8 mouse cellular contexts compared by ENCODE assay signal in the genomic region with DNA sequence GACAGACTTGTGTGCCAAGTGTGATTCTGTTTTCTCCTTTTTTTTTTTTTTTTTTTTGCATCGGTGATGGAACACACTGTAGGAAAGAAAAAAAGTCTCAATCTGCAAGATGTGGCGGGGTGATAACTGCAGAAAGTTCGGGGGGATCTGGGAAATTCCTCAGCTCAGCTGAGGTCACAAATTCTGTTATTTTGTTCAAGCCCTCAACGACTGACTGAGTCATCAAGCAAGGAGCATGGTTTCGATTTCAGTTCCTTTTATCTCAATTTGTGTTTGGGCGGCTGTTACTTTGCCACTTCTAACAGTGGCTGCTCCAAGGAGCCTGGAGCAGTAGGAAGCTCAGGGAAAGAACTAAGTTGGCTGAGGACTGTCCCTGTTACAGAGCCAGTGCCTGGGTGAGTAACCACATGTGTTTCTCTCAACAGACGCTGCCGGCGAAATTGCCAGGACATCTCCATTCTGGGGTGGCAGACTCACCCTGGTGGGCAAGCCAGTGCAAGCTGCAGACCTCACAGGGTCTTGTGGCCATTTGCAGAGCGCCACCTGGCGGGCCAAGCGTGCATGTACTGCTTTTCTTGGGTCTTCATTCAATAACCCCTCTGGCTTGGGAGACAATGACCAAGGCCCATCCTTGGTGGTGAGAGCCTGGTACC. TPM values are rescaled to one million over a fixed set of nuclear protein-coding genes. Genes with fewer than 3 reads are reported as not detected.
DNase-seq lines count a peak whose midpoint lies in the region; ATAC-seq and TF ChIP-seq lines count a peak whose summit lies in the region.

No protein-coding gene starts in this region.

- H3K27me3 ChIP-seq in embryonic facial prominence, embryonic 15.5 days = no peaks in the 10 kb centered on the region
- H3K27me3 ChIP-seq in limb, embryonic 14.5 days (ENCODE audit: control insufficient read depth, insufficient read depth, low read length) = no peaks in the 10 kb centered on the region
- no peaks in the 10 kb centered on the region for H3K27me3 ChIP-seq in midbrain, embryonic 16.5 days (ENCODE audit: control insufficient read depth, insufficient read depth, low read depth, low read length)

- H3K4me2 ChIP-seq in embryonic facial prominence, embryonic 15.5 days (replicated peaks) = peak overlapping the region; percentile 51
- H3K4me2 ChIP-seq in limb, embryonic 14.5 days (replicated peaks; ENCODE audit: low read depth, low read length, severe bottlenecking) = peak overlapping the region; percentile 32
- H3K4me2 ChIP-seq in midbrain, embryonic 16.5 days (ENCODE audit: low read length) = peak overlapping the region; percentile 29; the same call in 1 of the 2 replicates

- ATAC-seq in embryonic facial prominence, embryonic 15.5 days (ENCODE audit: insufficient number of reproducible peaks, low FRiP score, low TSS enrichment, low read depth) = peak; percentile 43; the same call in 1 of the 2 replicates
- peak; percentile 62; the same call in 1 of the 2 replicates for ATAC-seq in limb, embryonic 14.5 days (ENCODE audit: low FRiP score, low read depth)
- peak; percentile 79 for ATAC-seq in midbrain, embryonic 16.5 days

- 6% methylated on average over 12 of the region's 12 CpGs for WGBS in embryonic facial prominence, embryonic 15.5 days
- 16% methylated on average over 12 of the region's 12 CpGs for WGBS in limb, embryonic 14.5 days
- 19% methylated on average over 12 of the region's 12 CpGs for WGBS in midbrain, embryonic 16.5 days

- H3K4me1 ChIP-seq in bone marrow macrophage, adult 2 months (ENCODE audit: control insufficient read depth, insufficient read depth, low read length) = peaks cover 20% of the 10 kb centered on the region
- no peaks in the 10 kb centered on the region for H3K4me1 ChIP-seq in embryonic facial prominence, embryonic 15.5 days
- H3K4me1 ChIP-seq in limb, embryonic 14.5 days (ENCODE audit: control insufficient read depth, insufficient read depth, low read length) = no peaks in the 10 kb centered on the region
- H3K4me1 ChIP-seq in midbrain, embryonic 16.5 days (ENCODE audit: control insufficient read depth, insufficient read depth, low read length) = no peaks in the 10 kb centered on the region

- no peaks in the 10 kb centered on the region for H3K9me3 ChIP-seq in embryonic facial prominence, embryonic 15.5 days (replicated peaks)
- H3K9me3 ChIP-seq in limb, embryonic 14.5 days (ENCODE audit: control insufficient read depth, low read length) = no peaks in the 10 kb centered on the region
- no peaks in the 10 kb centered on the region for H3K9me3 ChIP-seq in midbrain, embryonic 16.5 days (replicated peaks; ENCODE audit: control insufficient read depth, low read length, poor library complexity, severe bottlenecking)

- H3K9ac ChIP-seq in embryonic facial prominence, embryonic 15.5 days = no peak overlapping the region
- H3K9ac ChIP-seq in limb, embryonic 14.5 days (ENCODE audit: low read depth, low read length, severe bottlenecking) = no peak overlapping the region
- no peak overlapping the region for H3K9ac ChIP-seq in midbrain, embryonic 16.5 days (ENCODE audit: low read depth, low read length)

- peak overlapping the region; percentile 86 for H3K27ac ChIP-seq in bone marrow macrophage, adult 2 months (ENCODE audit: insufficient read depth, low read depth, low read length)
- H3K27ac ChIP-seq in embryonic facial prominence, embryonic 15.5 days (replicated peaks) = no peak overlapping the region
- no peak overlapping the region for H3K27ac ChIP-seq in limb, embryonic 14.5 days (replicated peaks; ENCODE audit: low read depth, low read length)
- no peak overlapping the region for H3K27ac ChIP-seq in midbrain, embryonic 16.5 days (ENCODE audit: low read length)

- no peaks in the 10 kb centered on the region for H3K36me3 ChIP-seq in embryonic facial prominence, embryonic 15.5 days
- H3K36me3 ChIP-seq in limb, embryonic 14.5 days (ENCODE audit: control insufficient read depth, insufficient read depth, low read length) = no peaks in the 10 kb centered on the region
- no peaks in the 10 kb centered on the region for H3K36me3 ChIP-seq in midbrain, embryonic 16.5 days (ENCODE audit: control insufficient read depth, insufficient read depth, low read length)

- peak; percentile 99 for TF ChIP-seq CTCF in bone marrow macrophage, adult 2 months (IDR thresholded peaks at IDR 0.05; ENCODE audit: low read depth, low read length)

- DNase-seq in B cell, adult 2 months = peak; percentile 91 to 93
- DNase-seq in heart, adult 9 months (ENCODE audit: low spot score in 2 of 2) = peak; percentile 85 to 89
- peak; percentile 88 for DNase-seq in kidney, adult 9 months
- DNase-seq in limb, embryonic 14.5 days (ENCODE audit: low spot score) = peak; percentile 76
- peak; percentile 74 to 88 for DNase-seq in spleen, postnatal 10 days (ENCODE audit: low spot score in 2 of 2)

- H3K4me3 ChIP-seq in bone marrow macrophage, adult 2 months (ENCODE audit: insufficient read depth, low read length) = peak overlapping the region; percentile 62
- H3K4me3 ChIP-seq in embryonic facial prominence, embryonic 15.5 days (replicated peaks) = peak overlapping the region; percentile 42
- peak overlapping the region; percentile 25 for H3K4me3 ChIP-seq in limb, embryonic 14.5 days (replicated peaks; ENCODE audit: low read length)
- peak overlapping the region; percentile 11; the same call in 1 of the 2 replicates for H3K4me3 ChIP-seq in midbrain, embryonic 16.5 days (ENCODE audit: low read depth, low read length)

- TF ChIP-seq POLR2A in bone marrow macrophage, adult 2 months (IDR thresholded peaks at IDR 0.05; ENCODE audit: borderline replicate concordance, low read depth, low read length) = no peak
- no peak for TF ChIP-seq POLR2A in limb, embryonic 14.5 days (IDR thresholded peaks at IDR 0.05; ENCODE audit: borderline replicate concordance, extremely low read depth, insufficient read depth, insufficient read length)

RNA-seq across cellular contexts. Expression of a gene that starts 0.6 kb away (rescaled TPM):
- 27.5 and 31.0 TPM in 2 replicates for polyA plus RNA-seq in bone marrow macrophage, adult 2 months (2012; ENCODE audit: insufficient read depth, insufficient read length, missing spikeins)
- polyA plus RNA-seq in embryonic facial prominence, embryonic 15.5 days (2015; fragmentation: Nextera tagmentation; extraction: Ambion mirVana) = 1.4 and 1.7 TPM in 2 replicates
- polyA plus RNA-seq in limb, embryonic 14.5 days (2012; rRNA removed) = 0.65 and 1.2 TPM in 2 replicates
- 0.69 and 1.4 TPM in 2 replicates for polyA plus RNA-seq in limb, embryonic 14.5 days (2014; fragmentation: Nextera tagmentation; extraction: Ambion mirVana)
- polyA plus RNA-seq in midbrain, embryonic 16.5 days (2015; fragmentation: Nextera tagmentation; extraction: Ambion mirVana) = 1.5 and 1.9 TPM in 2 replicates

RNA-seq across cellular contexts. Expression of a gene that starts 30.3 kb away (rescaled TPM):
- polyA plus RNA-seq in bone marrow macrophage, adult 2 months (2012; ENCODE audit: insufficient read depth, insufficient read length, missing spikeins) = 18.6 and 20.4 TPM in 2 replicates
- 2.6 and 3.6 TPM in 2 replicates for polyA plus RNA-seq in embryonic facial prominence, embryonic 15.5 days (2015; fragmentation: Nextera tagmentation; extraction: Ambion mirVana)
- polyA plus RNA-seq in limb, embryonic 14.5 days (2012; rRNA removed) = 0.82 TPM in 2 replicates
- polyA plus RNA-seq in limb, embryonic 14.5 days (2014; fragmentation: Nextera tagmentation; extraction: Ambion mirVana) = 2.3 and 3.4 TPM in 2 replicates
- 1.9 and 2.1 TPM in 2 replicates for polyA plus RNA-seq in midbrain, embryonic 16.5 days (2015; fragmentation: Nextera tagmentation; extraction: Ambion mirVana)

RNA-seq across cellular contexts. Expression of a gene that starts 34.2 kb away (rescaled TPM):
- polyA plus RNA-seq in bone marrow macrophage, adult 2 months (2012; ENCODE audit: insufficient read depth, insufficient read length, missing spikeins) = not detected in 2 replicates
- polyA plus RNA-seq in embryonic facial prominence, embryonic 15.5 days (2015; fragmentation: Nextera tagmentation; extraction: Ambion mirVana) = not detected in 2 replicates
- polyA plus RNA-seq in limb, embryonic 14.5 days (2012; rRNA removed) = not detected in 2 replicates
- not detected in 2 replicates for polyA plus RNA-seq in limb, embryonic 14.5 days (2014; fragmentation: Nextera tagmentation; extraction: Ambion mirVana)
- not detected in 2 replicates for polyA plus RNA-seq in midbrain, embryonic 16.5 days (2015; fragmentation: Nextera tagmentation; extraction: Ambion mirVana)

RNA-seq across cellular contexts. Expression of a gene that starts 60.0 kb away (rescaled TPM):
- 30.4 and 31.0 TPM in 2 replicates for polyA plus RNA-seq in bone marrow macrophage, adult 2 months (2012; ENCODE audit: insufficient read depth, insufficient read length, missing spikeins)
- 0.85 and 1.0 TPM in 2 replicates for polyA plus RNA-seq in embryonic facial prominence, embryonic 15.5 days (2015; fragmentation: Nextera tagmentation; extraction: Ambion mirVana)
- 0.44 and 0.62 TPM in 2 replicates for polyA plus RNA-seq in limb, embryonic 14.5 days (2012; rRNA removed)
- polyA plus RNA-seq in limb, embryonic 14.5 days (2014; fragmentation: Nextera tagmentation; extraction: Ambion mirVana) = 0.61 and 1.5 TPM in 2 replicates
- polyA plus RNA-seq in midbrain, embryonic 16.5 days (2015; fragmentation: Nextera tagmentation; extraction: Ambion mirVana) = 0.53 and 0.60 TPM in 2 replicates

Comparison
In these comparisons a context has a peak if more than half of its experiments do, and no peak if none do; other contexts are left out.
1. H3K4me3 ChIP-seq: peak in every context shown above with its lines; median percentile 62 in bone marrow macrophage, adult 2 months; 42 in embryonic facial prominence, embryonic 15.5 days; 25 in limb, embryonic 14.5 days; 11 in midbrain, embryonic 16.5 days.